Mouse (Mus musculus): ENCODE results near the gene Anks4b. TPM values are rescaled to one million over a fixed set of nuclear protein-coding genes. Genes with fewer than 3 reads are reported as not detected.

Anks4b gene
- polyA plus RNA-seq (2015; fragmentation: Nextera tagmentation; extraction: Ambion mirVana), result 0.04 and 0.05 TPM in 2 replicates

- H3K27ac ChIP-seq (replicated peaks), result no peak within 1 kb of the TSS
- 76% methylated on average over 10 of the region's 10 CpGs for WGBS
- H3K36me3 ChIP-seq, result no peaks in the 10 kb centered on the region
- no peak within 1 kb of the TSS for H3K4me3 ChIP-seq
- ATAC-seq (ENCODE audit: extremely low read depth, insufficient number of reproducible peaks, low FRiP score, low TSS enrichment), result no peak
- H3K4me1 ChIP-seq, result no peaks in the 10 kb centered on the region
- H3K27me3 ChIP-seq (replicated peaks), result no peaks in the 10 kb centered on the region
- H3K9me3 ChIP-seq, result no peaks in the 10 kb centered on the region
- no peak within 1 kb of the TSS for H3K9ac ChIP-seq
- no peak within 1 kb of the TSS for H3K4me2 ChIP-seq
Measured at GRCm38 (mm10) chr7:120173603-120174244, at the start of gene Anks4b. Gene Anks4b, plus strand, starts transcription at chr7:120173858.

- Histone ChIP-seq H3K9me3 (no peaks in the 10 kb centered on the region), H3K27ac (replicated peaks) (no peak overlapping the region), H3K4me3 (no peak overlapping the region), H3K36me3 (peaks cover 22% of the 10 kb centered on the region), H3K4me2 (no peak overlapping the region), H3K9ac (no peak overlapping the region), H3K27me3 (replicated peaks) (no peaks in the 10 kb centered on the region), H3K4me1 (peaks cover 13% of the 10 kb centered on the region)
- 0% methylated on average over 3 of the region's 3 CpGs for WGBS
- ATAC-seq (ENCODE audit: extremely low read depth, insufficient number of reproducible peaks, low FRiP score, low TSS enrichment), result no peak; the same call in 1 of the 2 replicates
Measured at GRCm38 (mm10) chr7:120124844-120125243, 48.8 kb upstream of the Anks4b start.

DNA sequence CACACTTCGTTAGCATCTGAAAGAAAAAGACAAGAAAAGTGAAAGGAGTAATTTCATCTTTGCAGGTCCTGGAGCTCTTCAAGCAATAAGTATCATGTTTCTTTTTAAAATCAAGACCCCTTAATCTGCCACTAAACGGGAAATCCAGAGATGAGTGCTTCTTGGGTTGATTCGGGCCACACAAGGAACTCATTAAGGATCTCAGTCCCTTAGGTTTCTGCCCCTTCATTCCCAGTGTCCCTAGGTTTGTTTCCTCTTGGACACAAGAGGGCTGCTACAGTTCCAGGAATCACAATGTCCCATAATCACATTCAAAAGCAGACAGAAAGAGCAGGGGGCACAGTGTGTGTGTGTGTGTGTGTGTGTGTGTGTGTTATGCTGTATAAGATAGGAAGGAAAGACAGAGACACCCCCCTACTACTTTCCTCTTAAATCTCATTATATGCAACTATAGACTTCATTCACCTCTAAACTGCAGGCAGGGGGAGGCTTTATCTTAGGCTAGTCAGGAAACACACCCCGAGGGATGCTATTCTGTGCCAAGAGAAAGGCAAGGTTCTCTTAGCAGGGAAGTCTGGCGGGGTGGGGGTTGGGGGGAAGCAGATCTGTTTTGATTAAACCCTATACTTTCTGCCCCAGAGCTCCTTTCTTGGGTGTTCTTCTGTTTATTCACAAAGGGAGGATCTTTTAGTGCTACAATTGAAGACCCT is 46.5 kb upstream of the Anks4b start:
- Histone ChIP-seq H3K4me1 (peaks cover 13% of the 10 kb centered on the region), H3K4me3 (no peak overlapping the region), H3K27me3 (replicated peaks) (no peaks in the 10 kb centered on the region), H3K9ac (no peak overlapping the region), H3K36me3 (no peaks in the 10 kb centered on the region), H3K4me2 (no peak overlapping the region), H3K27ac (replicated peaks) (no peak overlapping the region), H3K9me3 (no peaks in the 10 kb centered on the region)
- no peak for ATAC-seq (ENCODE audit: extremely low read depth, insufficient number of reproducible peaks, low FRiP score, low TSS enrichment)
- WGBS, result 25% methylated on average over 5 of the region's 5 CpGs

DNA sequence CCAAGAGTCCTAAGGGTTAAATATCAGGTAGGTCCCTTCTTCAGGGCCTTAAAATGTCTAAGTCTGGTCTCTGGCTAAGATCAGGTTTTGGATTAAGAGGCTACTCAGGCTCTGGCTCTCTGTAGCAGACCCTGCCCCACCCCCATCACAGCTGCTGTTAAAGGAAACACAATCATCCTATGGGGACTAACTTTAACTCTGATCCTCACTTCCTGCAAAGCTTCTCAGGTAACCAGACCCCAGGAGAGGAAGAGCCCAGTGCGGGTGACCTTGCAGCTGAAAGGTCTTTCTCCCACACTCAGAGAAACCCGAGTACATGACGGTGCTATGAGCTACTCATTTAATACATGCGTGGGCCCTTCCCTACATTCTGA is 46.0 kb upstream of the Anks4b start:
- Histone ChIP-seq H3K4me3 (no peak overlapping the region), H3K27ac (replicated peaks) (no peak overlapping the region), H3K9ac (no peak overlapping the region), H3K9me3 (no peaks in the 10 kb centered on the region), H3K27me3 (replicated peaks) (no peaks in the 10 kb centered on the region), H3K4me2 (no peak overlapping the region), H3K36me3 (no peaks in the 10 kb centered on the region), H3K4me1 (peaks cover 13% of the 10 kb centered on the region)
- no peak for ATAC-seq (ENCODE audit: extremely low read depth, insufficient number of reproducible peaks, low FRiP score, low TSS enrichment)
- WGBS, result 43% methylated on average over 4 of the region's 4 CpGs

DNA sequence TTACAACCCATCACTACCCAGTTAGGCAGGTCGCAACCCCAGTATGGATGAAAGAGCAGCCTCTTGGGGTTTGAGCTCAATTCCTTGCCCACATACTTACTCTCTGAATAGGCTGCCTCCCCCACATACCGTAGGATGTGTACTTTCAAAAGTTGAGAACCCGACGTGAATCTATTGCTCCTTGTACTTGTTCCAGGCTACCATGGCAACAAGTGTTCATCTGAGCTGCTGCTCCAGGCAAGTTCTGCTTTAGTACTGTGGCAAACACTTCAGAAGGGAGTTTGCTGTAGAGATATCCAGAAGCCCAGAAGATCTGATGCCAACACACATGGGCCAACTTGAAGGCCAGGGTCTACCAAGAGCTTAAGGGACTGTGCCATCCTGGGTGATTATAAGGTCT is 44.7 kb upstream of the Anks4b start:
- Histone ChIP-seq H3K27me3 (replicated peaks) (no peaks in the 10 kb centered on the region), H3K4me2 (no peak overlapping the region), H3K27ac (replicated peaks) (no peak overlapping the region), H3K9me3 (no peaks in the 10 kb centered on the region), H3K4me3 (no peak overlapping the region), H3K36me3 (no peaks in the 10 kb centered on the region), H3K9ac (no peak overlapping the region), H3K4me1 (peaks cover 13% of the 10 kb centered on the region)
- WGBS, result 67% methylated on average over 4 of the region's 4 CpGs
- no peak for ATAC-seq (ENCODE audit: extremely low read depth, insufficient number of reproducible peaks, low FRiP score, low TSS enrichment)

- no peak for ATAC-seq (ENCODE audit: extremely low read depth, insufficient number of reproducible peaks, low FRiP score, low TSS enrichment)
- H3K36me3 ChIP-seq, result no peaks in the 10 kb centered on the region
- no peak overlapping the region for H3K27ac ChIP-seq (replicated peaks)
- no peaks in the 10 kb centered on the region for H3K9me3 ChIP-seq
- no peak overlapping the region for H3K4me2 ChIP-seq
- 66% methylated on average over 1 of the region's 1 CpGs for WGBS
- H3K4me3 ChIP-seq, result no peak overlapping the region
- no peaks in the 10 kb centered on the region for H3K27me3 ChIP-seq (replicated peaks)
- no peak overlapping the region for H3K9ac ChIP-seq
- 0 out of 2 replicates have a peak, but pooled peaks cover 5% of the 10 kb centered on the region for H3K4me1 ChIP-seq
Measured at GRCm38 (mm10) chr7:120142743-120143142, 30.9 kb upstream of the Anks4b start.

GRCm38 (mm10) chr7:120145191-120145590 is 28.5 kb upstream of the Anks4b start, which contains the start of gene Zp2:
Gene Zp2, minus strand, starts transcription at chr7:120145291.
- WGBS, result 70% methylated on average over 9 of the region's 9 CpGs
- Histone ChIP-seq H3K9ac (no peak within 1 kb of the TSS), H3K4me2 (no peak within 1 kb of the TSS)

GRCm38 (mm10) chr7:120150257-120150656 is 23.4 kb upstream of the Anks4b start:
- no peak for ATAC-seq (ENCODE audit: extremely low read depth, insufficient number of reproducible peaks, low FRiP score, low TSS enrichment)
- 32% methylated on average over 3 of the region's 3 CpGs for WGBS
- Histone ChIP-seq H3K4me3 (no peak overlapping the region), H3K9ac (no peak overlapping the region), H3K9me3 (no peaks in the 10 kb centered on the region), H3K27ac (replicated peaks) (no peak overlapping the region), H3K36me3 (no peaks in the 10 kb centered on the region), H3K4me2 (no peak overlapping the region), H3K4me1 (no peaks in the 10 kb centered on the region), H3K27me3 (replicated peaks) (no peaks in the 10 kb centered on the region)

More at GRCm38 (mm10) chr7:120145191-120145590, 28.5 kb upstream of the Anks4b start, which contains the start of gene Zp2:
- Histone ChIP-seq H3K4me3 (no peak within 1 kb of the TSS), H3K27ac (replicated peaks) (no peak within 1 kb of the TSS), H3K4me1 (0 out of 2 replicates have a peak, but pooled peaks cover 5% of the 10 kb centered on the region), H3K27me3 (replicated peaks) (no peaks in the 10 kb centered on the region), H3K9me3 (no peaks in the 10 kb centered on the region), H3K36me3 (no peaks in the 10 kb centered on the region)
- no peak for ATAC-seq (ENCODE audit: extremely low read depth, insufficient number of reproducible peaks, low FRiP score, low TSS enrichment)

DNA sequence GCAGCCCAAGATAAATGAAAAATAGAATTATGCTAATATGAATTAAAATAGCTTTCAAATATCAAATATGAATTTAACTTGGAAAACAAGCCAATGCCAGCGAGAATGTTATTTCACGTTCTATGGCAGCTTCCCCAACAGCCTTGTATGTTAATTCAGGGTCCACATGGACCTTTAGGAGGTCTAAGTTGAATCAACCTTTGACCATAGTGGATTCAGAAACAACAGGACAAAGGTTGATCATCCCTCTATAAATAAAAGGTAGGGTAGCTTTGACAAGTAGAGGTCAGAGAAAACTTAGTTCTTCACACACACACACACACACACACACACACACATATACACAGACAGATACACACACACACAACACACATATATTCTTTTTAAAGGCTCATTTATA is 22.8 kb upstream of the Anks4b start:
- no peak overlapping the region for H3K4me3 ChIP-seq
- no peaks in the 10 kb centered on the region for H3K9me3 ChIP-seq
- ATAC-seq (ENCODE audit: extremely low read depth, insufficient number of reproducible peaks, low FRiP score, low TSS enrichment), result no peak
- no peak overlapping the region for H3K4me2 ChIP-seq
- no peak overlapping the region for H3K9ac ChIP-seq
- H3K27ac ChIP-seq (replicated peaks), result no peak overlapping the region
- no peaks in the 10 kb centered on the region for H3K36me3 ChIP-seq
- 76% methylated on average over 2 of the region's 2 CpGs for WGBS
- no peaks in the 10 kb centered on the region for H3K4me1 ChIP-seq
- H3K27me3 ChIP-seq (replicated peaks), result no peaks in the 10 kb centered on the region

GRCm38 (mm10) chr7:120156841-120157409 is 16.7 kb upstream of the Anks4b start:
- Histone ChIP-seq H3K9ac (no peak overlapping the region), H3K4me3 (no peak overlapping the region), H3K4me2 (no peak overlapping the region), H3K9me3 (no peaks in the 10 kb centered on the region), H3K4me1 (no peaks in the 10 kb centered on the region), H3K27me3 (replicated peaks) (no peaks in the 10 kb centered on the region), H3K36me3 (no peaks in the 10 kb centered on the region), H3K27ac (replicated peaks) (no peak overlapping the region)
- no peak for ATAC-seq (ENCODE audit: extremely low read depth, insufficient number of reproducible peaks, low FRiP score, low TSS enrichment)
- 45% methylated on average over 2 of the region's 2 CpGs for WGBS

DNA sequence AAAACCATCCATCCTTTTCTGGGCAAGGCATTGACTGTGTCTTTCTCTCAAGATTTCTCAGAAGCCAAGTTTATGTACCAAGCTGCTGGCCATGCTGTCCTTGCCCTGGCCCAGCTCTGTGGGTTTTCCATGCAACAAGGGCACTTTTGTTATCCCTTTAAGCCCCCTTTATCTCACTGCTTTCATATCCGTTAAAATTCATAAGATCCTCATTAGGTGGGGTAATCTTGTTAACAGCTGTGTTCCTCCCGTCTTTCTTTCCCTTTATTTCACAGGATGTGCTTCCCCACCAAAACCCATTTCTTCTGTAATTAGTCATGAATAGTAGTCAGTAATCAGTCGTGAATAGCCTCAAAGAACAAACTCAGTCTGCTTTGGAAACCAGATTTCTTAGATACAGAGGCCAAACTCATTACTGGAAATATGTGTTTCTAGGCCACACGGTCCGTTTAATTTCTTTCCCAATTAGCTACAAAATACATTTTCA is 16.0 kb upstream of the Anks4b start:
- Histone ChIP-seq H3K36me3 (no peaks in the 10 kb centered on the region), H3K4me3 (no peak overlapping the region), H3K27me3 (replicated peaks) (no peaks in the 10 kb centered on the region), H3K4me1 (no peaks in the 10 kb centered on the region), H3K27ac (replicated peaks) (no peak overlapping the region), H3K9ac (no peak overlapping the region), H3K4me2 (no peak overlapping the region), H3K9me3 (no peaks in the 10 kb centered on the region)
- ATAC-seq (ENCODE audit: extremely low read depth, insufficient number of reproducible peaks, low FRiP score, low TSS enrichment), result no peak
- WGBS, result 49% methylated on average over 5 of the region's 5 CpGs
